Mouse (Mus musculus) NIH3T3 (cell line): ENCODE results near the gene Mbtps2.

Experiments used
- DNase-seq: peaks from one replicate; pipeline ENCODE4 v3.0.0-alpha.2; 2012; ENCODE audit warnings: low read depth

The Mbtps2 gene

DNA sequence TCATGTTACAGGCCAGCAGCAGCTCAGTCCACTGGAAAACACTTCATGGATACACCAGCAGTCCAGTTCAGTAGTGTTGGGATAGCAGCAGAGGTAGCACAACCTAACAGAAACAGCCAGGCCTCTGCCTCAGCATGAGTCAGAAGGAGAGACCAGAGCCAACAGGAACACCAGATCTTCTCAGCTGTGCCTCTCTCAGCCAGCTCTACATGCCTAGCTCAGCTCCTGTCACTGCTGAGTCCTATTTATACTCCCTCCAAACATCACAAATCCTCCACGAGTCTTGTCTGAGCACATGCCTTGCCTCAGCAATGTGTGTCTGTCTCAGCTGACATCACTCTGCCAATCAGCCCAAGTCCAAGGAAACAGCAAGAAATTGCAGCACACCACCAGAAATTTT, 94.0 kb downstream of the Mbtps2 start:
- peak; percentile 6 for DNase-seq

DNA sequence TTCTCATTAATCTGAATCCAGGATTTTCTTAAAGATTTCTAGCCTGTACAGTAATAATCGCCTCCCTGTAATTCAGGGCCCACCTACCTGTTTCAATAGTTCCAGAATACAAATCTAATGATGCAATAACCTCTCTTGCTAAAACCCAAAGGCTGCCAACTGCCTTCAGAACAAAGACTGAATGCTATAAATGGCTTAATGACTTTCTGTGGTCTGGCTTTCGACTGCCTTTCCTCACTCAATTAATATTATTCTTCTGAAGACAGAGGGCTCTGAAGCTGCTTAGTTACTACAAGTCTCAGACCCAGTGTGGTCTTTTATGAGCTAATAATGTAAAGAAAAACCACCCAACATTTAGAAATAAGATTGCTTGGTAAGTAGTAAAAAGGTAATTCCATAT, 96.6 kb downstream of the Mbtps2 start:
- peak; percentile 7 for DNase-seq

DNA sequence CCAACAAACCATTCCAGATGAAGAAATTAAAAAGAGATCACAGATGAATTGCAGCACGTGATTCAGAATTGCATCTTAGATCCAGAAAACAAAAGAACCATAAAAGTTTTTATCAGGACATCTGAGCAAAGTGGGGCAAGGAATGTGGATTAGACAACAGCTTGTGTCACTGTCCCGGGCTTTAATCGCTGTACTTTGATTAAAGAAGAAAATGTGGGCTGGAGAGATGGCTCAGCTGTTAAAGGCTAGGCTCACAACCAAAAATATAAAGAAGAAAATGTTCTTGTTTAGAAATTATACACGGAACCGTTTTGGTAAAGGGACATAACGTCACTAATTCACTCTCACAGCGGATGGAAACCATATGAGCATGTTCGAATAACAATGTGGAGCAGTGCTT, 98.5 kb downstream of the Mbtps2 start:
- no peak for DNase-seq

GRCm38 (mm10) chrX:157493159-157493558, 105.4 kb downstream of the Mbtps2 start:
- no peak for DNase-seq

DNA sequence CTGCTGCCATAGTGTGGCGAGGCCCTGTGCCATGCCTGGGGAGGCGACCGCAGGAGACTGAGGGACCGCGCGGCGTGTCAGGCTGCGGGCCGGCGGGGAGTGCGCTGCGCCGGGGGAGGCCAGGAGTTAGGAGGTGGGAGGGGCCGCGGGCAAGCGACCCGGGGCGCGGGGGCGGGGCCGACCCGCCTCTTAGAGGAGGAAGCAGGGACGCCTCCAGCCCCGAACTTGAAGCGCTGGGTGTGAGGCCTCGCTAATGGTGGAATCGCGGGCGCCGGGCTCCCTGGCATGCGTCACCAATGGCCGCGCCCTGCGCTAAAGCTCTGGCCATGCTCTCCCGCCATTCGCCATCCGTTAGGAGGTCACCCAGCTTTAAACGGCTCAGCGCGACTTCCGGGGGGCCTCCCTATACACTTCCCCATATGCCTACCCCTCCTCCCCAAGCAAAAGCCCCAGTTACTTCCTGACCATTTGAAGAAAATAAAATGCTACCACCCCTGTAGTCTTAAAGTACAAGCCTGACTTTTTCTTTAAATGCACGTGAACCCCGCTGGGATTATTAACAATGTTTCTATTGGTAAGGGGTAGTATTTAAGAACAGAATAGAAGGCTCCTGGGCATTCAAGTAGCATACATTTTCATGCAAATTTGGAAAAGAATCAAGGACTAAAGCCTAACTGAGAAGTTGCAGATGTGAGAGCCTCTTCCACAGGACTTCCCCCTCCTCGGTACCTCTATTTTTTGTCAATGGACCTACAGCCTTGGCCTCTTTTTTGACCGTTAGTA, 106.4 kb downstream of the Mbtps2 start, which contains the start of gene Sms:
Sms (minus strand) TSS at position 344 of the 783 bp plus-strand sequence.
- DNase-seq = peak; percentile 87

DNA sequence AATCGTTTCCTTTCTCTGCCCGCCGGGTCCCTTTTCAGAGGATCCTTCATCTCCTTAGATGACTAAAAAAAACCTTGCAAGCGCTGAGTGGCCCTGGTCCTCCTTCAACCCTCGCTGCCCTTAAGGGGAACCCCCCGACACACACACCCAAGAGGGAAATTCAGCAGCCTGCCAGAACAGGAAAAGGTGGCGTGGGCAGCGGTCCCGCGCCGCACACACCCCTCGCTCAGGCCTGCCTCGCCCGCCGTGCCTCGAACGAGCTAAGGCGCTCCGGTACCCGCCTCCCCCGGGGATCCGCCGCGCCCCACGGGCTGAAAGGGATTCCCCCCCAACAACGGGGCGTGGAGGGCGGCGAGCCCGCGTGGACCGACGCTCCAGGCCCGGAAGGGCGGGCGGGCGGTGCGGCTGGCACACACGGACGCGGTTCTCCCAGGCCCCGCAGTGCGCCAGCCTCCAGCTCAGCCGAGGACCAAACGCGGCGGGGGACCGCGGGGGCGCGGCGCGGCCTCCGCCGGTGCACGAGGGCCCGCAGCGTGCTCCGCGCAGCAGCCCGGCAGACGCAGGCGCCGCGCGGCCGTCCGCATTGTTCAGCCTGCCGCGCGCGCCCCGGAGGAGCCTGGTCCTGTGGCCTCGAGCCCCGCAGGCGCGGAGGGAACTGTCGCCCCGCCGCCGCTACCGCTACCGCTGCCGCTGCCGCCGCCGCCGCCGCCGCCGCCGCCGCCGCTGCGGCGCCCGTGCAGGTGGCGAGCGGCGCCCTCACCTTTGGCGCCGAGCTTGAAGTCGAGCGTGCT, 107.2 kb downstream of the Mbtps2 start:
- peak; percentile 38 for DNase-seq

DNA sequence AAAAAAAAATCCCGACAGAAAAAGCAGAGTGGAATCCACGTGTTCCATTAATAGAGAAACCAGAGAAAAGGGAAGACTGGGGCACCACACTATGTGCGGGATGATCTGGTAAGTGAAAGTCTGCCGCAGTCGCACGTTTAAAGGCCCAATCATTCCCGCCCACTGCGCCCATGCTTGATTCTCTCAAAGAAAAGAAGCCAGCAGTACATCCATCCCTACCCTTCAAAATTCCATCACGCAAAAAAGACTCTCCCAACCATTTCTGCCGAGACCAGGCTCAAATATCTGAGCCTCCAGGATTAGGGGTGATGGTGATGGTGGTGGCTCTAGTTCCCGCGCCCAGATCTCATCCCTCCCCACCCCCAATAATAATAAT, 107.8 kb downstream of the Mbtps2 start:
- DNase-seq = peak; percentile 27

DNA sequence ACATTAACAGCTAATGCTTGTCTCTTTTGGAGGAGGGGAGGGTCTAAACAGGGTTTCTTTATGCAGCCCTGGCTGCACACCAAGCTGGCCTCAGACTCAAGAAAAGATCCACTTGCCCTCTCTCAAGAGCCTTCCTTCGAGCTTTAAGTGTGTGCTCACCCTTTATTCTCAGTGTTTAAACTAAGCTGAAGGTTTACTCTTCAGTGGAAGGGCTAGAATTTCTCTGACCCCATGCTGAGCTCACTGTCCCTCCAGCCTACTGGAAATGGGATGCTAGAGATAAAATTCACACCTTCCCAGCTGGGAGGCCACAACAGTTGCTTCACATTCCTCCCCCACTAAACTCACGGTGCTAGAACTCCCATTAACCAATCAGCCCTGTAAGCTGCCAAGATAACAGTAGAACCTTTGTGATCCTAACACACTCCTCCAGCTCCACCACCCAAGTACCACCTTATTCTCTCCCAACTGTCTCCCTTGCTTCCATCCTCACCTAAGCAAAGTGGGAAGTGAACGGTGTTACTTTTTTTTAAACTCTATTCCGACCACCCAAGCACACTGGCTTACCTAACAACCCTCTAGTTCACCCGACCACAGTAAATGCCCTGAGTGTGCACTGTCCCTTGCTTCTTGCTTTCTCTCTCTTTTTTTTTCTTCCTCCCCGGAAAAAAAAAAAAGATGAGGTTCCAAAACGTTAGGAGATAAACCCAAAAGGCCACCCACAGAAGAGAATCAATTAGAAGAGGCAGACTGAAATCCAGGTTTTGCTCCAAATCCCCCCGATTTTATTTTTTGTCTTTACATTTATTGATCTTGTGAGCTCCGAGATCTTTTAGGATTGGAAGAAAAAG, 108.4 kb downstream of the Mbtps2 start:
- no peak for DNase-seq

DNA sequence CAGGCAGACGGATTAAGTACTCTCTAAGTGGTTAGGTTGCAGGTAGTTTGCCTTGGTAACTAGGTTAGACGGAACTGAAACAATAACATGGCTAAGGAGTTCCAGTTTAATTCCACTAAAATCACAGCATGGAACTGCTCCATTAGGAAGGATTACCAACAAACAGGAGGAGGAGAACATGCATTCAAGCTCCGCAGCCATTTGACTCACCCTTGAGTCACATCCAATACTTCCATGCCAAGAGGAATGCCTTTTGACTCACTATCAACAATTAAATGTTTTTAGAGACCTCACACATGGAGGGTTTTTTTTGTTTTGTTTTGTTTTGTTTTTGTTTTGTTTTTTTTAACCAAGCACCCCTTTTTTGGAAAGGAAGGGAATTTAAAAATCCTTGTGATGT, 109.7 kb downstream of the Mbtps2 start:
- DNase-seq = peak; percentile 62

DNA sequence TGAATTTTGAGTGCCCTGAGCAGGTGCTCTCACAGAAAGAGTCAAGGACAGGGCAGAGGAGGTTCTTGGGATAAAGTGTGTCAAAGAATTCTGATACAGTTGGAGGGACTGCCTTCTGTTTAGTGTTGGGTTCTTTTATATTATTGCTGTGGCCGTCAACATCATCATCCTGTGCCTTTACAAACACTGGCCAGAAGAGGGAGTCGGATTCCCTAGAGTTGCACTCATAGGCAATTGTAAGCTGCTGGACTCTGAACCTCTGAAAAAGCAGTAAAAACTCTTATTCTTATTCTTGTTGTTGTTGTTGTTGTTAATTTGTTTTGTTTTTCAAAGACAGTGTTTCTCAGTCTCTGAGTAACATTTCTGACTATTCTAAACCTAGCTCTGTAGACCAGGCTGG, 111.8 kb downstream of the Mbtps2 start:
- peak; percentile 34 for DNase-seq
